In the genomic region with DNA sequence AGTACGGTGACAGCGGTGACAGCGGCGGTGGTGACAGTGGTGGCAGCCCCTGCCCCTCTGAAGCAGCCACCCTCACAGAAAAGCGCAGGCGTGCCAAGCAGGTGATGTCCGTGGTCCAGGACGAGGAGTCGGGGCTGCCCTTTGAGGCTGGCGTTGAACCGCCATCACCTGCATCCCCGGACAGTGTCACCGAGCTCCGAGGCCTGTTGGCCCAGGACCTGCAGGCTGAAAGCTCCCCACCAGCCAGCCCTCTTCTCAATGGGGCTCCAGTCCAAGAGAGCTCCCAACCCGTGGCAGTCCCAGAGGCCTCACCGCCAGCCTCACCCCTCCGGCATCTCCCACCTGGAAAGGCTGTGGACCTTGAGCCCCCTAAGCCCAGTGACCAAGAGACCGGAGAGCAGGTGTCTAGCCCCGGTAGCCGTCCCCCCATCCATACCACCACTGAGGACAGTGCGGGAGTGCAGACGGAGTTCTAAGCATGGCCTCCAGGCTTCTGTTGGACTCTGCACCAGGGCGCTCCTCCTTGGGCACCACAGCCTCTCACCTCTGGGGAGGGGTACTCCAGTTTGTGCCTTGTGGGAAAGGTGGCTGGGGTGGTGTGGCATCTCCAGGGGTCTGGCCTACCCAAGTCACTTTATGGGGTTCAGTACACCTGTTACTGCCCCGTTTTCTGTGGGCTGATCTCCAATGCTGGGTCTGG, we compare ENCODE assay signal across 16 mouse cellular contexts.
"Had no signal": no experiment of that assay in that cellular context is flagged by ENCODE, and none has a peak within 500 bp of the region (broad histone marks: within the 10 kb centered on the region; RNA-seq: fewer than 3 reads in every experiment).

No protein-coding gene starts in this region.

- H3K9me3 ChIP-seq: kidney, embryonic 15.5 days; limb, embryonic 12.5 days; liver, embryonic 13.5 days; lung, embryonic 15.5 days; neural tube, embryonic 13.5 days; stomach, embryonic 15.5 days had no signal

- H3K9ac ChIP-seq: kidney, embryonic 15.5 days; limb, embryonic 12.5 days; liver, embryonic 13.5 days; liver, postnatal 0 days; lung, embryonic 15.5 days; neural tube, embryonic 13.5 days; stomach, embryonic 15.5 days had no signal

- H3K27me3 ChIP-seq: kidney, embryonic 15.5 days; limb, embryonic 12.5 days; liver, embryonic 13.5 days; lung, embryonic 15.5 days; neural tube, embryonic 13.5 days; stomach, embryonic 15.5 days had no signal

- DNase-seq: kidney, adult 2 months; kidney, postnatal 14 days; liver; liver, embryonic 13.5 days; liver, postnatal 0 days; lung, postnatal 14 days; midbrain, embryonic 14.5 days; right cerebral cortex, postnatal 14 days; thymus, adult 2 months; thymus, postnatal 36 days had no signal

- H3K4me3 ChIP-seq: kidney, embryonic 15.5 days; limb, embryonic 12.5 days; liver, embryonic 13.5 days; lung, embryonic 15.5 days; neural tube, embryonic 13.5 days; stomach, embryonic 15.5 days had no signal

- H3K4me1 ChIP-seq: kidney, embryonic 15.5 days; neural tube, embryonic 13.5 days had no signal

- H3K4me2 ChIP-seq: kidney, embryonic 15.5 days; limb, embryonic 12.5 days; liver, embryonic 13.5 days; lung, embryonic 15.5 days; neural tube, embryonic 13.5 days; stomach, embryonic 15.5 days had no signal

- H3K27ac ChIP-seq: kidney, embryonic 15.5 days; limb, embryonic 12.5 days; liver, embryonic 13.5 days; lung, embryonic 15.5 days; macrophage; neural tube, embryonic 13.5 days; stomach, embryonic 15.5 days had no signal

- ATAC-seq: liver, postnatal 0 days had no signal
